Mouse (Mus musculus) thymus, postnatal 10 days (tissue): Measurements from ENCODE around the gene Olfr549.

ENCODE experiments used
- DNase-seq, 2 experiments: peaks; one replicate each; pipeline ENCODE4 v3.0.0; 2021; ENCODE audit warnings: low spot score in 2 of 2

Gene Olfr549

DNA sequence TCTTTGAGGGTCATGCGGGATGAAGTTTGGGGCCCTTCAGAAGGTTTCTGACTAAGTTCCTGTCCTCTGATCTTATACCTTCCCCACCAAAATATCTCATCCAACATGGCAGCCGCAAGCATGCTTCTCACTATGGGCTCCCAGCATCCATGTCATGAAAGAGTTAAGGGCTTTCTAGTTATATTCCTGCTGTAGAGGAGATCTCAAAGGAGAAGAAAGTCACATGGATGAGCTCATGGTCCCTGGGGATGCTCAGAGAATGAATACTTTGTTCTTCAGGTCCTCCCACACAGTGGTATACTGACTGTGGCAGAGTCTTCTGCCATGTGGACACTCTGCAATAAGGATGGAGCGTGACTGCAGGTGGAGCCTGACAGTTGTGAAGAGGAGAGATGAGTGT lies at the start of gene Olfr549:
Gene Olfr549 (plus strand): TSS at position 301 of the 400 bp plus-strand sequence.
- no peak for DNase-seq

DNA sequence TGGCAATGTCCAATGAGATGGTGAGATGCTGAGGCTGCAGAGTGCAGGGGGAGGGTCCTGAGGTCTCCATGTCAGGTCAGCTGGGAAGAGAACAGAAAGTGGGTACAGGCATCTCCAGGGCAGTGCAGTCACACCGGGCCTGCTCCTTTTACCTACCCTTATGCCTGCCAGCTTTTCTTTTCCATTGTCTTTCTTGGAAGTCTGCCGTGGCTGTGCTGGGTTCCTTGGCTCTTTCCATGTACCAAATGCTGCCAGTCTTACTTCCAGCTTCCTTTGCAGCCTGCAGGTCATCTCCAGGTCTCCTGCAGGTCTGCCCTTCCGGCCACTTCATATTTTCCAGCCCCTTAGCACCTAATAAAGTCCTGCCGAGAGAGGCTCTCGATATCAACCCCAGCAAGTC lies 47.7 kb upstream of the Olfr549 start:
- no peak for DNase-seq

DNA sequence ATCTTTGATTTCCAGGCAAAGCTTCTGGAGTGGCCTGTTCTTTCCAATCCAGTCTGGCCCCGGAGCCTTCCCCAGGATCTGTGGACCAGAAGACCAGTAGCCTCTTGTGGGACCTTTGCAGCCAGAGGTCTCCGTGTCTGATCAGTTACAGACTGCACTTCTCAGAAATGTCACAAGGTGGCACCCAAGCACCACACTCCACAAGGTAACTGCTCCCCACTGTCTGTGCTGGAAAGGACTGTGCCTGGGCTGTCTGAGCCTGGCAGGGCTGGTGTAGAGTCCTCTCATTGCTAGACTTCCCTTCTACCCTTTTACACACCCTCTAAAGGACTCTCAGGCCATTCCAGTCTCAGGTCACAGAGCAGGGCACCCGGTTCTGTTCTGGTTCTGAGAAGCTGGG lies 42.8 kb upstream of the Olfr549 start:
- peak; percentile 44 to 71 for DNase-seq

DNA sequence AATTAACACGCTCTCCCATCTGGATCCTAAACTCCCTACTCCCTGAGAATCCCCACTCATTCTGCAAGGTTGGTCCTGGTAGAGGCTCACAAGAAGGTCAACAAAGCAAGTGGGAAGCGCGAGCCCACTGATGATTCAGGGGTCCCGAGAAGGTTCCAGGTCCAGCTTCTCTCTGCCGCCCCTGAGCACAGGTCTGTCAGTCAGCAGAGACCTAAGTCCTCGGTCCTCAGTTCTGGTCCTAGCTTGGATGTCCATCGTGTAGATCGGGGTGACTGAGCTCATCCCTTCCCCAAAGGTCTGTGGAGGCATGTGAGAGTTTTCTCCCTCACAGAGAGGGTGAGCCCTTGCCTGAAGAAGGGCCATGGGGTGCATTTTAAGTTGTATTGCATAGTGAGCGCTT lies 41.6 kb upstream of the Olfr549 start:
- no peak for DNase-seq

DNA sequence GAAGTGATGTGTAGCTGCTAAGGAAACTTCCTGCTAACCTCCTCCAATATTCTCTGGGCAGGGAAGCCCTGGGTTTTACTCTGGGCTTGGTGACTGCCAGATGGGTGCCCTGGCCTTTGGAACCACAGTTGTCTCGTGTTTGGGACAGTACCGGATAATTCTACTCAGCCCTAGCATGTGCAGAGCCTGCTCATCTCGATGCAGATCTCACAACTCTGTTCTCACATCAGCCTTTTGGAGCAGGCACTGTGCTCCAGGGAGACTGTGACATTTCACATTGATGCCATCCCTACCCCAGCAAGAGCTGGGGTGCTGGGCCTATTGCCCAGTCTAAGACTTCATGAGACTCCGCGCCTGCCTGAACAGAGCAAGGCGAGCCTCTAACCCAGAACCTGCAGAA lies 41.0 kb upstream of the Olfr549 start:
- no peak for DNase-seq

DNA sequence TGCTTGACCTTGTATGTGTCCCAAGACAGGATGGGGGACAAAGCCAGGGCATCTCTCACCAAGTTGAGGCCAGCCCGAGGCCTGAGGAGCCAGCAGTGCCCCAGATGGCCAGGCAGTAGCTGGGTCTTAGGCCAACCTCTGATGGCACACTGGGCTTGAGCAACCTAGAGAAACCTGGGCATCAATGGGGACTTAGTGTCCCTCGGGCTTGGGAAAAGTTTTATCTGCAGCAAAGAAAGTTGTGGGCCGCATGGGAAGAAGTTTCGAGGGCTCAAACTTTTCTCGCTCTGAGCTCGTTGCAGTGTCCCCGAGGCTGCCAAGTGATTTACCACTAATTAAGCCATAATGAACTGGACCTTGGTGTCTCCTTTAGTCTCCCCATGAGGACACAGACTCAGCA lies 39.9 kb upstream of the Olfr549 start:
- DNase-seq: no peak

DNA sequence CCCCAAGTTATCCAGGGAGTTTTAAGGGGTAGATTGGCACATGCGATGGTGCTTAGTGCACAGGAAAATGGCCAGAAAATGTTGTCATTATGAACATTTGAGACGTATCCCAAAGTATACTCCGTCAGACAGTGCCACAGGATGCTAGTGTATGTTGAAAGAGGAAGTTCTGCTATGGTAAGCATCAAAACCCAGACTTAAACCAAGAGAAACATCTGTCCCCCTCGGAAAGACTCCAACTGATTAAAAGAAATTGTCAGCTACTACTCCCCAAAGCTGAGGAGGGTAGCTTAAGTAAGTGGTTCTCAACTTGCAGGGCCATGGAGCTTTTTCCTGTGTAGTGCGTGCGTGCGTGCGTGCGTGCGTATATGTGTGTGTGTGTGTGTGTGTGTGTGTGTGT lies 37.7 kb upstream of the Olfr549 start:
- DNase-seq: no peak

DNA sequence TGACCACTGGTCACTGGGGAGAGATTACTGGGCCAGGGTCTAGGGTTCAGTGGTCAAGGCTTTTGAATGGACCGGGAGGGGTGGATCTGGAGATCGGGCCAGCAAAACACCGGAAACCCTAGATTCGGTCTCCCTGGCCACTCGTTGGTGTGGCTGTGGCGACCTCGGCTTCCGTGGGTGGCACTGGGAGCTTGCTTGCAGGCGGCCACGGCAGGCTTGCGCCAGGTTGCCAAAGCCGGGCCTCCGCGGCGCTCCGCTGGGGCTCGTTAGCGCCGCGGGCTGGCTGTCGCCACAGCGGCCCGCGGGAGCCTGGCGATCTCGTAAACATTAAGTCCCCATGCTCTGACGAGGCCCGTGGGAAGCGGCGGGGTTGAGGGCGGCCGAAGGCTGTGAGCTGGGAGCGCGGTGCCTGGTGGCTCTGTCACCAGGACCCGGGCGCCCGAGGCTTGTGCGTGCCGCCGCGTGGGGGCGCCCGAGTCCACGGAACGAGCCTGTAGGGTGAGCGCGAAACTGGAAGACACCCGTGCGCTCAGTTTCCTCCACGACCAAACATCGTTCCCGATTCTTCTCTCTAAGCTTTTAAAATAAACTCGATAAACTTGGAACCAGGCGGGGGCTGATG lies 36.7 kb upstream of the Olfr549 start:
- peak; percentile 57 to 95 for DNase-seq

DNA sequence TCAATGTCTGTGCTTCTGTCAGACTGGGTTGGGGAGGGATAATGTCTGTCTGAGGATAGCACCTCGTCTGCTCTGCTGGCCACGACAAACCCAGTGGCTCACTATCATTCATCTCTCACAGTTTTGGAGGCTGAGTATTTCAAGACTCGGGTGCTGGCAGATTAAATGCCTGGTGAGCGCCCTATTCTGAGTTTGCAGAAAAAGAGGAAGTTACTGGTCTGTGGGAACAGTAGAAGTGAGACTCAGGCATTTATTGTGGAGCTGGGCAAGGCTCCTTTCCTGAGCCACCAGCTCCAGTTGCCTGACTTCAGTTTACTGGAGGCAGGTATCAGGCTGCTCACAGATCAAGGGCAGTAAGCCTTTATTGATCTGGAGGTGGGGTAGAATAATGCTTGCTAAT lies 35.5 kb upstream of the Olfr549 start:
- DNase-seq: no peak

DNA sequence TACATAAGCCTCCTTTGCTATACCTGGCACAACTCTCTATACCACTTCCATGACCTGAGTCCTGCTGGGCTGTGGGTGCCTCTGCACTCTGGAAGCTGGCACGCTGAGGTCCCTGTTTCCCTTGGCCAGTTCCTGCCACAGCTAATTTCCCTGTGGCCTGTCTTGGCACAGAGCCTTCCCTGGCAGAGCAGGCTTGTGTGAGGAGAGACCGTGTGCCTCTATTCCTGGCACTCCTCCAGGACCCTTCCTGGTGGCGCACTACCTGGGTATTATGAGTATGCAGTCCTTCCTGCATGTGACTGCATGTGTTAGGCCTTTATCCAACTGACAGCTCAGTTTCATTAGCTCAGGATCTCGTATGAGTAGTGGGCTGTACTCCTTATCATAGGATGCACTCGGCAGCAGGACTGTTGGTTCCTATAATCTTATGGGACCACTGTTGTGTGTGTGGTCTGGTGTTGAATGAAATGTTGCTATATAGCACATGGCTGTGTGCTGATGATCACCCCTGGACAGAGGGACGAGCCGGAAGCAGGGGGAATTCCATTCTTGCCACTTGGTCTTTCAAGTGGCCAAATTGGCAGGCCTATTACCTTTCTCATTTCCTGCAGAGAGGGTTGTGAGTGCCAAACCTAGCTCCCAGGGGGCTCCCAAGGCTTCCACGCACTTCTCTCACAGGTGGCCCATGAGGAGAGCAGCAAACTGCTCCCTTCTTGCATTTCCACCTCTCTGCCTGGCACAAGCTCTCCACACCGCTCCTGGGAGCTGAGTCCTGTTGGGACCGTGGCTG lies 33.2 kb upstream of the Olfr549 start:
- DNase-seq: no peak

DNA sequence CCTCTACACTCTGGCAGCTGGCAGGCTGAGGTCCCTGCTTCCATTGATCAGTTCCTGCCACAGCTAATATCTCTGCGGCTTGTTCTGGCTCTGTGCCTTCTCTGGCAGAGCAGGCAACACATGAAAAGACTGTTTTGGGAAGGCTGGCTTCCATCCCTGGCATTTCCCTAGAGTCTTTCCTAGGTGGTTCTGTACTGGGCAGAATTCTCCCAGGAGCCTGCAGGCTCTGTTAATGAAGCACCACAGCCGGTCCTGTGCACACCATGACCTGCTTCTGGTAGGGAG lies 32.7 kb upstream of the Olfr549 start:
- DNase-seq: no peak

DNA sequence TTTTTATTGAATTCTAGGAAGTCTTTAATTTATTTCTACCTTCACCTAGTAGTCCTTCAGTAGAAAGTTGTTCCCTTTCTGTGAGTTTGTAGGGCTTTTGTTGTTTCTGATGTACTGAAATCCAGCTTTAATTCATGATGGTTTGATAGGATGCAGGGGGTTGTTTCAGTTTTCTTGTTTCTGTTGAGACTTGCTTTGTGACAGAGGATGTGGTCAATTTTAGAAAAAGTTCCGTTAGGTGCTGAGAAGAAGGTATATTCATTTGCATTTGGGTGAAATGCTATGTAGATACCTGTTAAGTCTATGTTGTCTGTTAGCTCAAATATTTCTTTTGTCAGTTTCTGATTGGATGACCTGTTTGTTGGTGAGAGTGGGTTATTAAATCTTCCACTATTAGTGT lies 20.6 kb upstream of the Olfr549 start:
- no peak for DNase-seq

DNA sequence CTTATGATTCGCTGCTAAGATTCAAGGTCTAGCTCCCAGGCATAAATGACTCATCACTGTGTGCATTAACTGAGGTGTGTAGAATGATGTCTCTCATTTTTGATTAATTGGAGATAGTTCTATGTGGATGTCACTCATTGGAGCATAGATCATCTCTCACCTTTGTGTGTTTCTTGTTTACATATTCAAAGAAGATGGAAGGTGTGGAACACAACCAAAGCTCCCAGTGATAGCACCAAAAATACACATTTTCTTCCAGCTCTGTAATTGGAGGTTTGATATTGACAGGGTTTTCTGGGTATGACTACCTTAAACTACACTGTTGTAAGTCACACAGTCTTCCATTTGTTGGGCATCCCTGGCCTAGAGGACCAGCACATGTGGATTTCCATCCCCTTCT lies 15.2 kb upstream of the Olfr549 start, which contains the start of gene Olfr547:
Gene Olfr547 (plus strand): TSS at position 301 of the 400 bp plus-strand sequence.
- no peak for DNase-seq

DNA sequence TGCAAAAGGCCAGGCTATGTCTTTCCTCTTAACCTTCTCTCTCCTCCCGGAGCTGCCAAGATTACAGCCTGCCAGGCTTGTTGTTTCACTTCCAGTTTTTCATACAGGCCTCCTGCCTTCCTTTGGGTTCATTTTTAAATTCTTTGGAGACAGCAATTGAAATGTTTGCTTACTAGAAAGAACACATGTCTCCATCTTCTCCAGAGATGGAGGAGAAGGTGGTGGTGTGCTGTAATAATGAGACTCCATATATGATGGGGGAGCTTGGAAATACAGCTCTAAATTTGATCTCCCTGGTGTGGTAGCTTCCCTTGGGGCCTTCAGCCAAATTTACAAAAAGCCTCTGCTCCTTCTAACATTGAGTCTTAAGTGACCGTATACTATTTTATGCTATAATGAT lies 9.1 kb upstream of the Olfr549 start, which contains the start of gene Olfr548-ps1:
Gene Olfr548-ps1 (plus strand): TSS at position 301 of the 400 bp plus-strand sequence.
- DNase-seq: no peak

DNA sequence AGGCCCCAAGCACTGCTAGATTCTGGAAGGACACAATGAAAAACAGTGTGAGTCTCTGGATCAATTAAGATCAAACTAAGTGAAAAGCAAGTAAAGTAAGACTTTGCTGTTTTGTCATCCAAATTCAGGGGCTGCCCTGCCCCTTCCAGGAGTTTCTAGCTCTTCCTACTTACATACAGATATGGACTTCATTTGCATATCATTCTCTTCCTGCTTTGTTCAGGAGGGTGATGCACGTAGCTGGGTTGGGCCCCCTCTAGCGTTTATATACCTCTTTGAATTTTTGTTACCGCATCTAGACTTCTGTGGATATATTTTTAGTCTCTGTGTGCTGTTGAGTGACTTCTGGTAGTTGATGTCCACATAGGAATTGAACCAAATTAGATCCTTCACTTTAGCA lies 8.4 kb upstream of the Olfr549 start:
- DNase-seq: no peak

DNA sequence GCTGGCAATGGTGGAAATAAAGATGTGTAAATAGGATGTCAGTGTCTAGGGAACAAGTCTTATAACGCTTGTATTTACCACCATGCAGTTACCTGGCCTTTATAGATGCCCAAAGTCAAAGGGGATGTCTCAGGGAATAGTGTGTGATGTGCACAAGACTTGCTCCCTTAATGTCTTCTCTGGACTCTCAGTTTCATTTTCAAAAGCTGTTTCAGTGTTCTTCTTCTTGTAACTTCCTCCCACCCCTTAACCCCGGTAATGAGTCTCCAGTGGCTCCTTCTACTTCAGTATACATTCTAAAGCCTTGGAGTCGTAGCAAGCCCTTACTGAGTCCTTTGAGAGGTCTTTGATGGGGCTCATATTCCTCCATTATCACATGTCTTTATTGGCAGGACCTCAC lies 3.6 kb downstream of the Olfr549 start:
- DNase-seq: no peak

DNA sequence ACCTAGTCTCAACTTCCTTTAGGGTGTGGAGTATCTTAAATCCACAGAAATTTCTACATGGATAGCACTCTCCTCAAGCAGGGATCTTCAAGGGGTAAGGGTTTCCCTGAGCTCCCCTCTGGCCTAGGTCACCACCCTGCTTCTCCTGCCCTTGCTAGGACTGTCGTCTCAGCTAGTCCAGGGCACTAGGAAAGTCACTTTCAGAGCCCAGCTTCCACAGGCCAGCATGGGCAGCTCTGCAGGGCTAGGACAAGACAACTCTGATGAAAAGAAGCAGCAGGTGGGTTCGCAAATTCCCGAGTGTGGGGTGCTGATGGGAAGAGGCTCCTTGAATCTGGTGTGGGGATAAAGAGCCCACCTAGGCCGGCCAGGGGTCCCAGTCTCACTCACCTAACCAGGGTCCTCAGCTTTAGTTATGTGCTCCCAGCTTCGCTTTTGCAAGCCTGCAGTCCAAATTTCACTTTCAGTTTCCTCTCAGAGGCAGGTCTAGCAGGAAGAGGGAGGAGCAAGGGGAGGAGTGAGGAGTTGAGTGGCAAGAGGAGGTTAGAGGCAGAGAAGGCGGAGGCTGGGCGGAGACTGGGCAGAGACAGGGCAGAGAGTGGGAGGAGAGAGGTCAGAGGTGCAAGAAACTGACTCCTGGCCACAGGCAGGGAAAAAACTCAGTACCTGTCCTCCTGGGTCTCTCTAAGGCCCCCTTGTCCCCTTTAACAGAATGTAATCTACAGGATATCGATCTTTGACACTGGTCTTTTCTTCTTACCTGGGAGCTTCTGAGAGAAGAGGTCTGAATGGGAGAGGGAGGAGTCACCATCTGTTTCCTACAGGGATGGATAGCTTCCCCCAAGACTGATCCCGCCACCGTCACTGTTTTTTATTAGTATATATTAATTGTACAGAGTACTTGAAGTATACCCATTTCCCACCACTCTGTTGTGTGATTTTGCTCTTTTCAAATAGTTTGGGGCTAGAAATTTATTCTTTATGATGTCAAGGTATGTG lies 15.6 kb downstream of the Olfr549 start, which contains the start of gene Trim21:
Gene Trim21 (minus strand): TSS at position 488 of the 999 bp plus-strand sequence.
- DNase-seq: peak; percentile 76 to 78

DNA sequence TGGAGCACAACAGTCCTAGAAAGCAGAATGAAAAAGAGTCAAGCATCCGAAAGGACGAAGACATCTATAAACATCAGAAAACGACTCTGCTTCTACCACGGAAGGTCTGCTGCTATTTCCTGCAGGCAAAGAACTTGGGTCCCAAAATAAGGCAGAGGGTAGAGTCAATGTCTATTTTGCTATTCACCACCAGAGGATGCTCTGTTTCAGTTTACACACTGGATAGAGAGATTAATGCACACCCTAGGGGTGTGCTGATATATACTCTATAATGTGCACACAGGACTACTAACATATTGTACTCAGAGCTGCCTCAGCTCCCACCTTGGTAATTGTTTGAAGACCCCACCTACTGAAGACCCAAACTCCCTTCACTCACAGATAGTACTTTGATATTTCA lies 16.5 kb downstream of the Olfr549 start:
- DNase-seq: no peak

DNA sequence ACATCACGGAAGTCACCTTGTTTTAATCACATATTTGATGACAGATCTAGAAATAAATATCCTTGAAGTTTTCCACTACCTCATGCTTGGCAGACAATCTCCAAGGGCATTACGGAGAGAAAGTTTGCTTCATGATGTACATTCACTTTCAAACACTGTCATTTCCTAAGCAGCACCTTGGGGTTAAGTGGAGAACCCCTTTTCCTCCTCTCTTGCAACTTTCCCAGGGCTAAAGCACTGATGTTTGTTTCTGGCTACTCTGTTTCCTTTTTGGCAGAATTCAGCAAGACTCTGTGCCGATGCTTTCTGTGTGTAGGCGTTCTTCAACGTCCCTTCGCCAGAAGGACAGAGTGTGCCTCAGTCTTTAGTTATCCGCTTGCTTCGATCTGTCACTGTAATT lies 21.5 kb downstream of the Olfr549 start, which contains the start of gene Olfr550:
Gene Olfr550 (plus strand): TSS at position 301 of the 400 bp plus-strand sequence.
- no peak for DNase-seq

DNA sequence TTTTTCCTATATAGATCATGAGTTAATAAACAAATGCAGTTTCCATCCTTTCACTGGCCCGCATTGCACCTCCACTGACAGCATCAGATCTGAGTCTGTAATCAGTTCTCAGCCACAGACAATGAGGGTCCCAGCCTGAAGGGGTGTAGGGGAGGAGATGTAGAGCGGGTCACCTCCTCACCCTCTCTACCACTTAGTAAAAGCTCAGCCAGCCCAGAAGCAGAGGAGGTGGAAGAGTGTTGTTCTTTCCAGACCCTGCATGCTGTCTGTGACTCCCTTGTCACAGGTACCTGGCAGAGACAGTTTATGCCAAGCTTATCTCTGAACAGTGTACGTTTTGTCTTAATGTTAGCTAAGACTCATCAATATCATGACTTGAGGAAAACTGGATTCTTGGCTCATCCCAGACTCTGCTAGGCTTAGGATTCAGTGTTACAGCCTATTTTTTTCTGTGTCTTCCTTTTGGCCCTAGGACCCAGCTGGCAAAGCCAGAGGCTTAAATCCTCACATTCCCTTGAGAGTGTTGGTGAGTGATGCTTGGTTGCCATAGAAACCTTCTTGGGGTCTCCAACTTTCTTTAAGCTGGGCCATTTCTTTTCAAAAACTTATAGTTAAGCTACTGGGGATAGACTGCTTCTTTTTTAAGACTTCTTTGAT lies 23.6 kb downstream of the Olfr549 start:
- no peak for DNase-seq

DNA sequence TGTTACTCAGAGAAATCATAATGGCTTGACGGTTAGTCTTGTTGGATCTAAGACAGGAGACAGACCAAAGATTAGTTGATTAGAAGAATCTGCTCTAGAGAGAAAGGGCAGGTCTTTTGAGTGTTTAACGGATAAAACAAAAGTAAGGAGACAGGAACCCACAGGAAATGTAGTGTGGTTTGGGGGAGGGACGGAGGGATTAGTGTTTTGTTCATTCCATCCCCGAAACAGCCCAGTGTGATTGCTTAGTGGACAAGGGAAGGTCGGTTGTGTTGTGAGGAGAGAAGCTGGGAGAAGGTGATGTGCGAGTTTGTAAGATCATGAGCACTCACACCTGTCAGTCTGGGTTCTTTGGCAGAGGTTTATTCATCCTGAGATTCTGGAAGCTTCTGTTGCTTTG lies 26.3 kb downstream of the Olfr549 start:
- DNase-seq: no peak

DNA sequence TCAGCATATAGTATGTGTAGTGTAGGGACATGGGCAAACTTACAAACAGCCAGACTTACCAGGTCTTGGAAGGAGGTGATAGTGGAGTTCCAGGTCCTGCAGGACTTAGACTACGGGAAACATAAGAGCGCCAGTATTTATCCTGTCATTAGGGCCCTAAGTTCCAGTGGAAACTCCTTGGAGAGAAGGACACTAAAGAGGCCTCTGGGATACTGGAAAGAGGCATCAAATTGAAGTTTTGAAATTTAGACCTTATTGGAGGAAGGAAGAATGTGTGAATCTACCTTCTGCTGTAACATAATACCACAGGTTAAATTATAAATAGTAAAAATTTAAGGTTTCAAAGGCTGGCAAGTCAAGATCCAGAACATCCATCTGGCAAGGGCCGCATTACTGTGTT lies 42.1 kb downstream of the Olfr549 start, which contains the start of gene Olfr551:
Gene Olfr551 (minus strand): TSS at position 101 of the 400 bp plus-strand sequence.
- no peak for DNase-seq
